Mouse (Mus musculus) stomach, postnatal 0 days (tissue): ENCODE measurements around the gene Hs6st1. TPM values are rescaled to one million over a fixed set of nuclear protein-coding genes. Genes with fewer than 3 reads are reported as not detected.
A peak's percentile ranks its signal among the peaks of the same experiment; 100 is the strongest.

Experiments used
- ATAC-seq: fragments of 200-750 bp; cut with Nextera tagmentation; 2 replicates; pipeline ENCODE4 v1.8.0; 2017; ENCODE audit not compliant: low FRiP score, low TSS enrichment
- DNase-seq: peaks from one replicate; pipeline ENCODE4 v3.0.0-alpha.2; 2016; ENCODE audit warnings: low spot score
- H3K27ac ChIP-seq: fragments of 300-500 bp; sonication (generic); replicated peaks from 2 replicates; pipeline ENCODE4 v1.5.1; 2014; ENCODE audit warnings: mild to moderate bottlenecking, control low read depth
- H3K27me3 ChIP-seq: fragments of 300-500 bp; sonication (generic); 2 replicates; pipeline ENCODE4 v1.6.1; 2014; ENCODE audit warnings: low read length; ENCODE audit not compliant: control insufficient read depth, insufficient read depth
- H3K36me3 ChIP-seq: fragments of 300-500 bp; sonication (generic); 2 replicates; pipeline ENCODE4 v1.6.1; 2014; ENCODE audit warnings: low read length, mixed read lengths; ENCODE audit not compliant: control insufficient read depth, insufficient read depth
- H3K4me1 ChIP-seq: fragments of 300-500 bp; sonication (generic); replicated peaks from 2 replicates; pipeline ENCODE4 v1.6.1; 2014; ENCODE audit warnings: antibody characterized with exemption; ENCODE audit not compliant: control insufficient read depth, insufficient read depth
- H3K4me2 ChIP-seq: fragments of 300-500 bp; sonication (generic); replicated peaks from 2 replicates; pipeline ENCODE4 v1.6.1; 2014; ENCODE audit warnings: low read depth, mild to moderate bottlenecking, control low read depth, moderate library complexity
- H3K4me3 ChIP-seq: fragments of 300-500 bp; sonication (generic); 2 replicates; pipeline ENCODE4 v1.5.1; 2014; ENCODE audit warnings: low read depth, low read length, control low read depth
- H3K9ac ChIP-seq: fragments of 300-500 bp; sonication (generic); 2 replicates; pipeline ENCODE4 v1.6.1; 2014; ENCODE audit warnings: mild to moderate bottlenecking, low read length, control low read depth, mixed read lengths
- H3K9me3 ChIP-seq: fragments of 300-500 bp; sonication (generic); 2 replicates; pipeline ENCODE4 v1.6.1; 2016; ENCODE audit warnings: low read length; ENCODE audit not compliant: control insufficient read depth
- CTCF ChIP-seq: IDR thresholded peaks from 2 replicates; pipeline ENCODE4 v1.5.1; 2016; ENCODE audit warnings: antibody characterized with exemption, low read depth, mild to moderate bottlenecking, moderate library complexity
- EP300 ChIP-seq: optimal IDR thresholded peaks from 2 replicates; pipeline ENCODE3; 2016; ENCODE audit warnings: antibody characterized with exemption
- WGBS: fragments of 180-500 bp; shearing (Covaris S2); extraction: QIAGEN DNeasy Blood & Tissue Kit; methylation state at CpG from one replicate; pipeline ENCODE4 v1.1.7; 2014; 5-methylcytosine and 5-hydroxymethylcytosine counted together
- polyA plus RNA-seq: library from polyadenylated mRNA; unstranded; fragments of >200 nt; fragmentation: Nextera tagmentation; extraction: Ambion mirVana; gene quantifications from 2 replicates; pipeline ENCODE4 v1.2.1, GENCODE M21; 2015

Gene Hs6st1
- polyA plus RNA-seq, 1 experiment from 2014 or later, result 5.7 TPM

DNA sequence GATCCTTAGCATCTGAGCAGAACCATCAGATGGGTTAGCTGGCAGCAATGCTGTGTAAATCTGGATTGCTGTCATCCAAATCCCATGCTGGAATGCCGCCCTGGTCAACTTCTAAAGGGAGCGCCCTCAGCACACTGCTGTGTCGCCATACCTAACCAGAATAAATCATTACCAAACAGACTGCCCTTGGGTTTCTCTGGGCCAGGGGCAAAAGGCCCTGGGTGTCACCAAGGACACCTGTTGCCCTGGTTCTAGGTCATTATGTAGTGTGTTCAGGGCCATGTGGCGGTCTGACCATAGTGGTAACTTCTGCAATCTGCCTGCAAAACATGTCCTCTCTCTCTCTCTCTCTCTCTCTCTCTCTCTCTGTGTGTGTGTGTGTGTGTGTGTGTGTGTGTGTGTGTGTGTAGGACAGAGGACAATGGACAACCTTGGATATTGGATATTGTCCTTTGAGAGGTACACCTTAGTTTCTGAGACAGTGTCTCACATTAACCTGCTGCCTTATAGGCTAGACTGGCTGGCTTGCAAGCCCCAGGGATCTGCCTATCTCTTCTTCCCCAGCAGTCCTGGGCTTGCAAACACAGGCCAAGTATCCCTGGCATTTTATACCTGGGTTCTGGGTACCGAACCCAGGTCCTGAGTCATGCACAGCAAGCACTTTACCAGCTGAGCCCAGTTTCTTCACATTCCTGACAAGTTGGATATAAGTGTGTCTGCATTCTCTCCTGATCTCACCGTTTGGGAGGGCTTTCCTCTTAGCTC is 1.8 kb upstream of the Hs6st1 start:
- Histone ChIP-seq H3K27ac (no peak overlapping the region), H3K4me1 (peaks cover 16% of the 10 kb centered on the region), H3K9me3 (no peaks in the 10 kb centered on the region), H3K27me3 (no peaks in the 10 kb centered on the region), H3K4me2 (no peak overlapping the region), H3K9ac (no peak overlapping the region), H3K4me3 (no peak overlapping the region), H3K36me3 (no peaks in the 10 kb centered on the region)
- no peak for TF ChIP-seq CTCF
- no peak for TF ChIP-seq EP300
- ATAC-seq (no peak), DNase-seq (peak; percentile 13)
- 85% methylated on average over 6 of the region's 6 CpGs for WGBS

DNA sequence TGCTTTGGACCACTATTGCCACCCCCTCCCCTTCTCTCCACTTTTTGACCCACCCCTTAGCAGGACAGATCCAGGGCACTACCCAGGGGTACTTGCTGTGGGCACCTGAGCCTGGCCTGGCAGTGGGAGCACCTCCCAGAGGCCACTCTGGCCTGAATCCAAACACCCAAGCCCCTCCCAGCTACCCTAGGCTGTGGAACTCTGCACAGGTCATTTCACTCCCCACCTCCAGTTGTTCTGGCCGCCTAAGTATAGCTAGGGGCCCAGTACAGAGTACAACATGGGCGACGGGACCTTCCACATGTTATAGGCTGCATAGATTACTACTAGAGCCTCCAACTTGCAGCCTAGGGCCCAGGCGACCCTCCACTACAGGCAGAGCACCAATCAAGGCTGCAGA is 999 bp upstream of the Hs6st1 start:
- TF ChIP-seq EP300 (no peak), CTCF (no peak)
- H3K9me3 ChIP-seq, result no peaks in the 10 kb centered on the region
- ATAC-seq (no peak), DNase-seq (peak; percentile 14)
- WGBS, result 78% methylated on average over 4 of the region's 4 CpGs
- H3K27me3 ChIP-seq, result no peaks in the 10 kb centered on the region
- no peak overlapping the region for H3K4me2 ChIP-seq
- no peak overlapping the region for H3K9ac ChIP-seq
- H3K27ac ChIP-seq, result no peak overlapping the region
- peaks cover 20% of the 10 kb centered on the region for H3K4me1 ChIP-seq
- H3K4me3 ChIP-seq, result no peak overlapping the region
- H3K36me3 ChIP-seq, result no peaks in the 10 kb centered on the region

DNA sequence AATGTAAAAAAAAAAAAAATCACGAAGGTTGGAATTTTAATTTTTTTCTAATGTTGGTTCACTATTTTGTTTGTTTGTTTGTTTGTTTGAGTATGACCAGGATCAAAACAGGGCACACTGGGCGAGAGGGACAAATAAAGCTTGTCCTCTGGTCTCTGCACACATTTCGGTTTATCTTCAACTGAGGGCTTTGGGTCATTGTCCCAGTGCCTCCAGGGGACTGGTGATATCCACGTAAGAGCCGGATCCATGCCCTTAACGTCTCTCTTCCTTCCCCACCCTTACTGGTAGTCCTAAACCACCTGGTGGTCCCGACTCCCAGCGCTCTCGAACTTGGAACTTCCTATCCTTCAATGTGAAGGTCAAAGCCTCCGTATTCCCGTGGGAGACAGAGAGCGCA is 589 bp upstream of the Hs6st1 start:
- Histone ChIP-seq H3K4me3 (peak overlapping the region; percentile 82), H3K4me1 (peaks cover 20% of the 10 kb centered on the region), H3K36me3 (no peaks in the 10 kb centered on the region), H3K27me3 (no peaks in the 10 kb centered on the region), H3K9ac (peak overlapping the region; percentile 85), H3K9me3 (no peaks in the 10 kb centered on the region), H3K27ac (no peak overlapping the region), H3K4me2 (peak overlapping the region; percentile 93)
- ATAC-seq, result no peak
- no peak for DNase-seq
- no peak for TF ChIP-seq CTCF
- TF ChIP-seq EP300, result no peak
- WGBS, result 30% methylated on average over 12 of the region's 12 CpGs

DNA sequence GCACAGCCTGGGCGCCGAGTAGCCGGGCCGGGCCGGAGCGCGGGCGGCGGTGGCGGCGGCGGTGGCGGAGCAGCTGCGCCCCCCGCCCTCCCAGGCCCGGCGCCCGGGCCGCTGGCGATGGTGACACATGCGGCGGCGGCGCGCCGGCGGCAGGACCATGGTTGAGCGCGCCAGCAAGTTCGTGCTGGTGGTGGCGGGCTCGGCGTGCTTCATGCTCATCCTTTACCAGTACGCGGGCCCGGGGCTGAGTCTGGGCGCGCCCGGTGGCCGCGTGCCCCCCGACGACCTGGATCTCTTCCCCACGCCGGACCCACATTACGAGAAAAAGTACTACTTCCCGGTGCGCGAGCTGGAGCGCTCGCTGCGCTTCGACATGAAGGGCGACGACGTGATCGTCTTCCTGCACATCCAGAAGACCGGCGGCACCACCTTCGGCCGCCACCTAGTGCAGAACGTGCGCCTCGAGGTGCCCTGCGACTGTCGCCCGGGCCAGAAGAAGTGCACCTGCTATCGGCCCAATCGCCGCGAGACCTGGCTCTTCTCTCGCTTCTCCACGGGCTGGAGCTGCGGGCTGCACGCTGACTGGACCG is 426 bp downstream of the Hs6st1 start:
- Histone ChIP-seq H3K4me2 (peak overlapping the region; percentile 93), H3K4me1 (peaks cover 28% of the 10 kb centered on the region), H3K9ac (peak overlapping the region; percentile 85), H3K27me3 (no peaks in the 10 kb centered on the region), H3K9me3 (no peaks in the 10 kb centered on the region), H3K27ac (peak overlapping the region; percentile 86), H3K36me3 (no peaks in the 10 kb centered on the region), H3K4me3 (peak overlapping the region; percentile 82)
- under 1% methylated on average over 66 of the region's 76 CpGs for WGBS
- TF ChIP-seq EP300 (no peak), CTCF (peak; percentile 25; the same call in 1 of the 2 replicates)
- DNase-seq (peak; percentile 66), ATAC-seq (peak; percentile 54)

DNA sequence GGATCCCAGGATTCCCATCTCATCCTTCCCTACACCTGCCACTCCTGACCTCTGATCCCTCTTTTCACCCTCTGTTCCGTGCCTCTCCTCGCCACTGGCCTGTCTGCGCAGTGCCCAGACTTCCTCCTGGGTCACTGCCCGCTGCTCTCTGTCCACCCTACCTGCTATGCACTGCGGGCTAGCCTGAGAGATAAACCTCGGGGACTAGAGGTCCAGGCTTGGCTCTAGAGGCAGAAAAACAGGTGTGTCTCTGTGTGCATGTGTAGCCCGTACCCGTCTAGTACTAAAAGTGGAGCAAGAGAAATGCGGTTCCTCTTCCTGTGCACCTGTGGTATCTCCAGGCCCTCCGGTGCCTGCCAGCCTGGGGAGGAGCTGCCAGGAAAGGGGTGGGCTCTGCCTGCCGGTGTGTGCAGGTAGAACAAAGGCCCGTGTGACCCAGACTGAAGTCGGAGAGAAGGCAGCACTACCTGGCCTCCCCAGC is 1.1 kb downstream of the Hs6st1 start:
- Histone ChIP-seq H3K27me3 (no peaks in the 10 kb centered on the region), H3K36me3 (no peaks in the 10 kb centered on the region), H3K4me1 (peaks cover 28% of the 10 kb centered on the region), H3K4me3 (peak overlapping the region; percentile 82), H3K9me3 (no peaks in the 10 kb centered on the region), H3K27ac (peak overlapping the region; percentile 86), H3K4me2 (peak overlapping the region; percentile 93), H3K9ac (peak overlapping the region; percentile 85)
- ATAC-seq (peak; percentile 51), DNase-seq (peak; percentile 83)
- no peak for TF ChIP-seq EP300
- TF ChIP-seq CTCF, result no peak
- 3% methylated on average over 13 of the region's 13 CpGs for WGBS

DNA sequence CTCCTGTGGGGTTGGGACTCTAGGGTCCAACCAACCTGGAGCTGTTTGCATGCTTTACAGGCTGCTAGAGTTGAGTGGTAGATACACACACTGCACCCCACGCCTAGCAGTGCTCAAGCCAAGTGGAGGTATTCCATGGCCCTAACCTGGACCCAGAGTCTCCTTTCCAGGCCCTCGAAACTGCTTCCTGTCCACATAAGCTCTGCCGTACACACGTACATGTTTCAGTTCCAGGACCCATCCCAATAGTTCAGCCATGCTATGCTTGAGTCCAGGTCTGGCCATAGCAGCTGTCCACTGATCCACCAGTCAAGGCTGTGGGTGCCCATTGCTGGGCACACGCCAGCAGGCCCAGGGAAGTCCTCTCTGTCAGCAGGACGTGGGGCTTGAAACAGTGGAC is 2.0 kb downstream of the Hs6st1 start:
- Histone ChIP-seq H3K27me3 (no peaks in the 10 kb centered on the region), H3K36me3 (no peaks in the 10 kb centered on the region), H3K9ac (peak overlapping the region; percentile 85), H3K4me1 (peaks cover 25% of the 10 kb centered on the region), H3K9me3 (no peaks in the 10 kb centered on the region), H3K4me3 (peak overlapping the region; percentile 82), H3K4me2 (peak overlapping the region; percentile 93), H3K27ac (peak overlapping the region; percentile 86)
- 48% methylated on average over 6 of the region's 6 CpGs for WGBS
- TF ChIP-seq CTCF, result no peak
- no peak for TF ChIP-seq EP300
- ATAC-seq, result no peak
- peak; percentile 18 for DNase-seq
